Mouse (Mus musculus) hindbrain, embryonic 13.5 days (tissue): ENCODE data around the gene Cwc25. TPM values are rescaled to one million over a fixed set of nuclear protein-coding genes. Genes with fewer than 3 reads are reported as not detected.

Experiments
- ATAC-seq: fragments of 200-750 bp; cut with Nextera tagmentation; 2 replicates; pipeline ENCODE4 v1.8.0; 2017; ENCODE audit warnings: moderate TSS enrichment; ENCODE audit not compliant: low FRiP score
- H3K27ac ChIP-seq: fragments of 300-500 bp; sonication (generic); 2 replicates; pipeline ENCODE4 v1.5.1; 2015; ENCODE audit warnings: inconsistent platforms, mild to moderate bottlenecking, moderate library complexity
- H3K27me3 ChIP-seq: fragments of 300-500 bp; sonication (generic); 2 replicates; pipeline ENCODE4 v1.6.1; 2015; ENCODE audit warnings: mild to moderate bottlenecking, inconsistent platforms
- H3K36me3 ChIP-seq: fragments of 300-500 bp; sonication (generic); 2 replicates; pipeline ENCODE4 v1.6.1; 2015; ENCODE audit warnings: mild to moderate bottlenecking, inconsistent platforms
- H3K4me1 ChIP-seq: fragments of 300-500 bp; sonication (generic); replicated peaks from 2 replicates; pipeline ENCODE4 v1.6.1; 2015; ENCODE audit warnings: inconsistent platforms
- H3K4me2 ChIP-seq: fragments of 300-500 bp; sonication (generic); 2 replicates; pipeline ENCODE4 v1.6.1; 2015; ENCODE audit warnings: inconsistent platforms, mild to moderate bottlenecking, moderate library complexity
- H3K4me3 ChIP-seq: fragments of 300-500 bp; sonication (generic); 2 replicates; pipeline ENCODE4 v1.5.1; 2015; ENCODE audit warnings: mild to moderate bottlenecking, inconsistent platforms
- H3K9ac ChIP-seq: fragments of 300-500 bp; sonication (generic); 2 replicates; pipeline ENCODE4 v1.6.1; 2015; ENCODE audit warnings: mild to moderate bottlenecking, inconsistent platforms
- H3K9me3 ChIP-seq: fragments of 300-500 bp; sonication (generic); 2 replicates; pipeline ENCODE4 v1.6.1; 2016; ENCODE audit warnings: inconsistent platforms
- WGBS: fragments of 180-500 bp; shearing (Covaris S2); methylation state at CpG from one replicate; pipeline ENCODE4 v1.1.7; 2015; 5-methylcytosine and 5-hydroxymethylcytosine counted together
- microRNA-seq: library from miRNA; unstranded; fragments of <30 nt; microRNA quantifications from one replicate; pipeline ENCODE4, GENCODE M21; 2016
- polyA plus RNA-seq: library from polyadenylated mRNA; unstranded; fragments of >200 nt; fragmentation: Nextera tagmentation; extraction: Ambion mirVana; gene quantifications from 2 replicates; pipeline ENCODE4 v1.2.1, GENCODE M21; 2015

Gene Cwc25
- polyA plus RNA-seq, 1 experiment from 2014 or later = 17.6 TPM

DNA sequence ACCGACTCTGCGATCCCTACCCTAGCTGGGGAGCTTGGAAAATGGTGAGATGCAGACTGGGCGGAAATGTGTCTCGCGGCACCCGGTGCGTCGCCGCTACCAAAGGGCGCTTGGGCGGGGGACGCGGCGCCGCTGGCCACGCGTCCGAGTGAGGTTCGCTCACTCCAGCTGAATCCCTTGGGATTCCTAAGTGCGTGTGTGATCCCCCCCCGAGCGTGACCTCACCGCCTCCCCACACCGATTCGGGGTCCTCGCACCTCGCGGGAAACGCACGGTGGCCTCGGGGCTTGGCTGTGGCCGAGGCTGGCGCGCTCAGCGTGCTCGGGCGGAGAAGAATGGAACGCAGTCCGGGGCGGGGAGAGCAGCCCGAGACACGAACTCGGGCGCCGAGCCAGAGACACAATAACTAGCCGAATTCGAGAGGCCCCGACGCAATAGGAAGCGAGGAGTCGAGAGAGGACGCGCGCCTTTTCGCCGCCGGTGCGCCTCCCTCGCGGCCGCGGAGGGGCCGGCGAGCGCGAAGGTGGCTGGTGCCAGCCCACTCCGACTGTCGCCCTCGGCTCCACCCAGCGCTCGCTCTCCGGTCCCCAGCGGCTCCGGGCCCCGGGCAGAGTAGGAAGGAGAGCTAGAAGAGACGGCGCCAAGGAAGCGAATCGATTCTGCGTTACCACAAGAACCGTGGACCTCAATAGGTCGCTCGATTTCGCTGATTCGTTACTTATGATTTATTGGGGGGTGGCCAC is 66.2 kb downstream of the Cwc25 start, which contains the start of gene Pcgf2:
Gene Pcgf2 (minus strand): TSS at position 495 of the 743 bp plus-strand sequence.
- WGBS = under 1% methylated on average over 85 of the region's 85 CpGs

DNA sequence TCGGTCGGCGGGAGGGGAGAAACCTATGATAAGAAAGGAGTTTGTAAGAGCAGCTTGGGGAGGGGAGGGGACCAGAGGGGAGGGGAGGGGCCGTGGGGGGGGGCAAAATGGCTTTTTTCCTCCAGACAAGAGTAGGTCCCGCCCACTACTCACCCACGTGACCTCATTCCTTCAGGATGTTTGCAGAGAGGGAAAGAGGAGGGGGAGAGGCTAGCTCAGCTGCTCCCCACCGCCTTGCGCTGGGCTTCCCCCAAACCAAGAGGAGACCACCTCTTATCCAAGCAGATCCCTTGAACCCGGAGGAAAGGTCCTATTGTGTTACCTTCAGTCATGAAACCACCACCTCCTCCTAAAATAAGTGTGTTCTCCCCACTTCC is 66.7 kb downstream of the Cwc25 start:
- Histone ChIP-seq H3K9me3 (no peaks in the 10 kb centered on the region), H3K4me1 (peaks cover 65% of the 10 kb centered on the region), H3K36me3 (no peaks in the 10 kb centered on the region), H3K9ac (peak overlapping the region; percentile 97), H3K27me3 (no peaks in the 10 kb centered on the region), H3K4me3 (peak overlapping the region; percentile 93), H3K4me2 (peak overlapping the region; percentile 89), H3K27ac (peak overlapping the region; percentile 99)
- whole genome bisulfite sequencing = 0% methylated on average over 6 of the region's 9 CpGs
- peak; percentile 40 for ATAC-seq

More for the DNA sequence above, 66.2 kb downstream of the Cwc25 start, which contains the start of gene Pcgf2:
- peaks cover 64% of the 10 kb centered on the region for H3K4me1 ChIP-seq
- H3K36me3 ChIP-seq = no peaks in the 10 kb centered on the region
- H3K9me3 ChIP-seq = no peaks in the 10 kb centered on the region
- H3K4me2 ChIP-seq = peak within 1 kb of the TSS; percentile 89
- peak; percentile 7; the same call in 1 of the 2 replicates for ATAC-seq
- H3K27ac ChIP-seq = peak within 1 kb of the TSS; percentile 99
- peak within 1 kb of the TSS; percentile 97 for H3K9ac ChIP-seq
- peak within 1 kb of the TSS; percentile 93 for H3K4me3 ChIP-seq
- no peaks in the 10 kb centered on the region for H3K27me3 ChIP-seq

DNA sequence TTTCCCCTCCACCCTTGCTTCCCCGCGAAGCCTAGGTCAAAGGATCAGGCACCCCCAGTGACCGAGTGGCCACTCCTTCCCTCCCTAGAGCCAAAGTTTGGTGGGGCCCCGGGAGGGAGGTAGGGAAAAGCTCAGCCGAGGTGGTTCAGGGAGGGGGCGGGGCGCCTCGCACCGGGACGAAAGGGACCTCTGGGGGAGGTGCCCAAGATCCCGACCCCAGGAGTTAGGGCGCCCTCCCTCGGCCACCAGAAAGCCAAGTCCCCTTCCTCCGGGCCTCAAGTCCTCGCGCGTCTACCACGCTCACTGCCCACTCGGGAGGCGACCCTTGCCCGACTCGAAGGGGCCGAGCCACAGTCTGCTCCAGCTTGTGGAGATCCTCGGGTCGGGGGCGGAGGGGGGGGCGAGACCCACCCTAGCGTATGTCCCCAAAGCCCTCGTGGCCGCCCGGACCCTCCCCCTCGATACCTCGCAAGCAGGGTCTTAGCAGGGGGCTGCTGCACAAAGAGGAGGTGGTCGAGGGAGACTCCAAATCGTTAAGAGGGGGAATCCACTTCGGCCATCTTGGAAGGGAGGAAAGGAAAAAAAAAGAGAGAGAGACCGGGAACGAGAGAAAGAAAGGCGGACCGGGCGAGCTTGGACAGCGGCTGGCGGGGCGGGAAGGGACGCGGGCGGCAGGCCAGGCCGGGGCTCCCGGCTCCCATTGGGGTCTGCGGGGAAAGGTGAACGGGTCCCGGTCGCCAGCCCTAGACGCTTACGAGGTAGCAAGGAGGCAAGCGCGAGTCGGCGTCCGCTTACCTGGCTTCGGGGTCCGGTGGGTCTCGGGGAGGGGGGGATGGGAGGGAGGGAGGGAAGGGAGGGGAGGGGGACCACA is 67.4 kb downstream of the Cwc25 start:
- Histone ChIP-seq H3K4me2 (peak overlapping the region; percentile 89), H3K9me3 (no peaks in the 10 kb centered on the region), H3K9ac (peak overlapping the region; percentile 97), H3K27me3 (no peaks in the 10 kb centered on the region), H3K36me3 (no peaks in the 10 kb centered on the region), H3K4me3 (peak overlapping the region; percentile 93), H3K27ac (peak overlapping the region; percentile 99), H3K4me1 (peaks cover 65% of the 10 kb centered on the region)
- ATAC-seq = no peak; the same call in 1 of the 2 replicates
- WGBS = under 1% methylated on average over 51 of the region's 63 CpGs

DNA sequence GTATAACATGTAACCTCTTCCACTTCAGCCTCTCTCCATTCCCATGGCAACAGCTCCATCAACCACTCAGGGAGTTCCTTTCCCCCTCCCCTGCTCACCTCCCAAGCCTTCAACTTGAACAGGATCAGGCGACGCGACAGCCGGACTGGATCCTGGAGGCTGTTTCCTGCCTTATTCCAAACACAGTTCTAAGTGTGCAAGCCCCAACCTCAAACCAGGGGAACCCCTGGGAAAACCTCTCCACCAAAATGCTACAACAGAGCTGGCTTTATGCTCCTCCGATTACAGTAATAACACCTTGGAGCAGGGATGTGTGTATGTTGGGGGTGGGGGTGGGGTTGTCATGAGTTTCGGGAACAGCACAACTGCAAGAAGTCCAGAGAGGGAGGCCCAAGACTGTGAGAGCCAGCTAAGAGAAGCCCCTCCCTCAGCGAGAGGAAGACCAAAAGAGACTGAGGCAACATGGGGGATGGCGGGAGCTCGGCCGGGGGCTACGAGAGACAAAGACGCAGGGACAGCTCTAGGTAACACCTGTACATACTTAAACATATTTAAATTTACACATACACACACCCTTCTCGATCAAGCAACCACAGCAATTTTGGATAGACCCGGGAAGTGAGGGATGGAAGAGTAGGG is 68.3 kb downstream of the Cwc25 start:
- peaks cover 3% of the 10 kb centered on the region for H3K36me3 ChIP-seq
- WGBS = 1% methylated on average over 14 of the region's 14 CpGs
- ATAC-seq = no peak
- H3K4me3 ChIP-seq = peak overlapping the region; percentile 93
- H3K27ac ChIP-seq = peak overlapping the region; percentile 99
- H3K4me2 ChIP-seq = peak overlapping the region; percentile 89
- no peaks in the 10 kb centered on the region for H3K27me3 ChIP-seq
- peak overlapping the region; percentile 97 for H3K9ac ChIP-seq
- H3K4me1 ChIP-seq = peaks cover 69% of the 10 kb centered on the region
- H3K9me3 ChIP-seq = no peaks in the 10 kb centered on the region

DNA sequence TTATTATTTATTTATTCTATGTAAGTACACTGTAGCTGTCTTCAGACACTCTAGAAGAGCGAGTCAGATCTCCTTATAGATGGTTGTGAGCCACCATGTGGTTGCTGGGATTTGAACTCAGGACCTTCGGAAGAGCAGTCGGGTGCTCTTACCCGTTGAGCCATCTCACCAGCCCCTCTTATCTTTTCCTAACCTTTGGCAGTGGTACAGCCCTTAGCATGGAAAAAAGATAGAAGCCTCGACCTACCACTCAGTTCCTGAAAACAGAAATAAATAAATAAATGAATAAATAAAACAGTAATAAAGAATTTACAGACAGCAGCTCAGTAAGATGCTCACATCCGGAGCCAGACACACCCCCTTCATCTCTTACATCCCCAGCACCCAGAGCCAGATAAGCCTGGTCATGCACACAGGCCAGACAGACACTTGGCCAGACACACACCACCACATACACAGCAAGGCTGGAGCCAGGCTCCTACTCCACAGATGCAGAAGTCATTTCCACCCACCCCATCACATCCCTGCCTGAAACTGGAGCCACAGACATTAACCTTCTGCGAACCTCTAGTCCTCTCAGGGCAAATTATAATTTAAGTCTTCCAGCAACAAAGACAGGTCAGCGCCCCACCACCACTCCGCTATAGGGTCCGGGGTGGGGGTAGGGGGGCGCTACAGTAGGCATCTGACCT is 69.0 kb downstream of the Cwc25 start:
- Histone ChIP-seq H3K27ac (peak overlapping the region; percentile 99), H3K36me3 (peaks cover 10% of the 10 kb centered on the region), H3K27me3 (no peaks in the 10 kb centered on the region), H3K9ac (peak overlapping the region; percentile 97), H3K4me1 (peaks cover 71% of the 10 kb centered on the region), H3K9me3 (no peaks in the 10 kb centered on the region), H3K4me2 (peak overlapping the region; percentile 89), H3K4me3 (peak overlapping the region; percentile 93)
- ATAC-seq = no peak
- WGBS = 53% methylated on average over 11 of the region's 11 CpGs

DNA sequence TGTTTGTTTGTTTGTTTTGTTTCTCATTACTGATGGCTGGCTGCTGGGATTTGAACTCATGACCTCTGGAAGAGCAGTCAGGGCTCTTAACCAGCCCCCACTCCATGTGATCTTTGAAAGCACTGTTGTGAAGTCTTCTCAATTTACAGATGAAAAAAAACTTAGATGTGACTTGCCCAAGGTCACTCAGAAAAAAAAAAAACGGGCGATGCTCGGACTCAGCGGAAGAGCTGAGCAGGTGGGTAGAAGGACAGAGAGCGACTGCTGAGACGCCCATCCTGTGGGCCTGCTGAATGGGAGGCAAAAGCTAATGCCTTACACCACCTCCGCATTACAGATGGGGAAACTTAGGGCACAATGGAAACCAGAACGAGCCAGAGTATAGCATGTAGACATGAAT is 69.7 kb downstream of the Cwc25 start:
- no peak for ATAC-seq
- Histone ChIP-seq H3K27me3 (no peaks in the 10 kb centered on the region), H3K27ac (peak overlapping the region; percentile 89), H3K9ac (peak overlapping the region; percentile 68; the same call in 1 of the 2 replicates), H3K4me1 (peaks cover 65% of the 10 kb centered on the region), H3K9me3 (no peaks in the 10 kb centered on the region), H3K4me3 (peak overlapping the region; percentile 93), H3K4me2 (peak overlapping the region; percentile 89), H3K36me3 (peaks cover 17% of the 10 kb centered on the region)
- 73% methylated on average over 8 of the region's 8 CpGs for WGBS

DNA sequence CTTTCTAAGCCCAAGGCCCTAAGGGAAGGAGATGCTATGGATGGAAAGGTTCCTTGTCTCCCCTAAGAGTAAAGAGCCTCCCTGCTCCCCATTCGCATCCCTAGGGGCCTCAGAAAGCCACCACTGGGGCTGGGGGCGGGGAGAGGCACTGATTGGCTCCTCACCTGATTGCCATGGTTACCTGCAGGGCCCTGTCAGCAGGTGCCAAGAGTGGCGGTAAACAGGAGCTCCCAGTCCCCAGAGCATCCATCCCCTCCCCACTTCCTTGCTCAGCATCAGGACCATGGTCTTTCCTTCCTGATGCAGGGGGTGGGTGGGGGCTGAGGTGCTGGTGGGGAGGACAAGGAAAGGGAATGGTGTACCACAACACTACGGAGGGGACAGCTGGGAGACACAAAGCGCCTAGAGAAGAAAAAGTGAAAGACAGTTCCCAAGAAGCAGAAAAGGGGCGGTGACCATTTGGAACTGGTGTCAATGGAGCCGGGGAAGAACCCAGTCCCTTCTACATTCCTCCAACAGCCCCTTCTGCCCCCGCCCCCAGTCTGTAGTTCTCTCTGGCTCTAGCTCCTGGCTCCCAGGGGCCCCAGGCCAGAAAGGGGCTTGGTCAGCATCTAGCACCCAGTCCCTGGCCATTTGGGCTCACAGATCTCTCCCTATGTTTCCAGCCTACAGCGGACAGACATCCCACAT is 70.5 kb downstream of the Cwc25 start:
- Histone ChIP-seq H3K4me1 (peaks cover 57% of the 10 kb centered on the region), H3K27ac (peak overlapping the region; percentile 89), H3K27me3 (no peaks in the 10 kb centered on the region), H3K4me3 (peak overlapping the region; percentile 93), H3K9me3 (no peaks in the 10 kb centered on the region), H3K36me3 (peaks cover 25% of the 10 kb centered on the region), H3K4me2 (peak overlapping the region; percentile 89), H3K9ac (peak overlapping the region; percentile 68)
- 27% methylated on average over 9 of the region's 9 CpGs for WGBS
- ATAC-seq = no peak

Small RNAs within 50 kb of the gene (microRNA-seq; reads per million reads assigned to microRNA genes)
- gene Mir8102 = not detected

Other genes starting within 250 kb of the Cwc25 start
- gene Srcin1, start 190.4 kb downstream of the Cwc25 start, polyA plus RNA-seq = 6.0 and 7.0 TPM in 2 replicates
- gene Epop, start 136.9 kb downstream of the Cwc25 start, polyA plus RNA-seq = 2.3 and 3.0 TPM in 2 replicates
- gene Mllt6, start 103.1 kb downstream of the Cwc25 start, polyA plus RNA-seq = 3.4 and 4.1 TPM in 2 replicates
- 23.8 and 25.6 TPM in 2 replicates for gene Cisd3, start 80.7 kb downstream of the Cwc25 start, polyA plus RNA-seq
- 26.2 and 26.3 TPM in 2 replicates for gene Pcgf2, start 66.1 kb downstream of the Cwc25 start, polyA plus RNA-seq
- gene Psmb3, start 63.2 kb downstream of the Cwc25 start, polyA plus RNA-seq = 476 and 483 TPM in 2 replicates
- 4.3 and 4.7 TPM in 2 replicates for gene Pip4k2b, start 21.9 kb downstream of the Cwc25 start, polyA plus RNA-seq
- gene 1700001P01Rik, start 9.4 kb upstream of the Cwc25 start, polyA plus RNA-seq = 0.68 and 0.79 TPM in 2 replicates
- gene Rpl23, start 15.9 kb upstream of the Cwc25 start, polyA plus RNA-seq = 369 and 380 TPM in 2 replicates
- 131 and 137 TPM in 2 replicates for gene Lasp1, start 32.4 kb upstream of the Cwc25 start, polyA plus RNA-seq
- 28.9 and 29.2 TPM in 2 replicates for gene B230217C12Rik, start 74.2 kb upstream of the Cwc25 start, polyA plus RNA-seq
- gene Fbxo47, start 117.6 kb upstream of the Cwc25 start, polyA plus RNA-seq = 0.52 and 0.71 TPM in 2 replicates
- gene Plxdc1, start 219.9 kb upstream of the Cwc25 start, polyA plus RNA-seq = 0.60 and 0.89 TPM in 2 replicates
- 10.7 TPM in 2 replicates for gene Arl5c, start 229.6 kb upstream of the Cwc25 start, polyA plus RNA-seq